Mouse (Mus musculus) cortical plate, adult 2 months (tissue): ENCODE data around the gene Msh5.

ENCODE experiments used
- CTCF ChIP-seq: fragments of 200-500 bp; IDR thresholded peaks from 2 replicates; pipeline ENCODE4 v1.5.1; 2011; ENCODE audit warnings: mild to moderate bottlenecking, control low read depth, low read length; ENCODE audit not compliant: insufficient read depth; ENCODE audit errors: extremely low read depth
- POLR2A ChIP-seq: fragments of 200-500 bp; IDR thresholded peaks from 2 replicates; pipeline ENCODE4 v1.6.1; 2011; ENCODE audit warnings: mild to moderate bottlenecking, low read length, control low read depth; ENCODE audit not compliant: insufficient read depth; ENCODE audit errors: extremely low read depth

GRCm38 (mm10) chr17:35026206-35026605, 20.3 kb downstream of the Msh5 start:
- TF ChIP-seq CTCF (no peak), POLR2A (no peak)
